Mouse (Mus musculus) hindbrain, embryonic 15.5 days (tissue): Measurements from ENCODE around the gene Gbgt1. TPM values are rescaled to one million over a fixed set of nuclear protein-coding genes. Genes with fewer than 3 reads are reported as not detected.

Experiments
- ATAC-seq: fragments of 200-750 bp; cut with Nextera tagmentation; 2 replicates; pipeline ENCODE4 v1.8.0; 2017; ENCODE audit warnings: low read depth, moderate number of reproducible peaks, moderate TSS enrichment; ENCODE audit not compliant: low FRiP score
- H3K27ac ChIP-seq: fragments of 300-500 bp; sonication (generic); replicated peaks from 2 replicates; pipeline ENCODE4 v1.5.1; 2015; ENCODE audit warnings: mild to moderate bottlenecking, inconsistent platforms
- H3K27me3 ChIP-seq: fragments of 300-500 bp; sonication (generic); 2 replicates; pipeline ENCODE4 v1.6.1; 2015; ENCODE audit warnings: control low read depth, inconsistent platforms
- H3K36me3 ChIP-seq: fragments of 300-500 bp; sonication (generic); 2 replicates; pipeline ENCODE4 v1.6.1; 2015; ENCODE audit warnings: control low read depth, inconsistent platforms
- H3K4me1 ChIP-seq: fragments of 300-500 bp; sonication (generic); replicated peaks from 2 replicates; pipeline ENCODE4 v1.6.1; 2015; ENCODE audit warnings: control low read depth, inconsistent platforms
- H3K4me2 ChIP-seq: fragments of 300-500 bp; sonication (generic); 2 replicates; pipeline ENCODE4 v1.6.1; 2015; ENCODE audit warnings: moderate library complexity, mild to moderate bottlenecking, inconsistent platforms
- H3K4me3 ChIP-seq: fragments of 300-500 bp; sonication (generic); 2 replicates; pipeline ENCODE4 v1.5.1; 2015; ENCODE audit warnings: mild to moderate bottlenecking, inconsistent platforms
- H3K9ac ChIP-seq: fragments of 300-500 bp; sonication (generic); 2 replicates; pipeline ENCODE4 v1.6.1; 2015; ENCODE audit warnings: inconsistent platforms
- H3K9me3 ChIP-seq: fragments of 300-500 bp; sonication (generic); 2 replicates; pipeline ENCODE4 v1.6.1; 2016; ENCODE audit warnings: control low read depth, inconsistent platforms
- WGBS: fragments of 180-500 bp; shearing (Covaris S2); methylation state at CpG from one replicate; pipeline ENCODE4 v1.1.7; 2015; 5-methylcytosine and 5-hydroxymethylcytosine counted together
- polyA plus RNA-seq: library from polyadenylated mRNA; unstranded; fragments of >200 nt; fragmentation: Nextera tagmentation; extraction: Ambion mirVana; gene quantifications from 2 replicates; pipeline ENCODE4 v1.2.1, GENCODE M21; 2015

Gene Gbgt1
- polyA plus RNA-seq, 1 experiment from 2014 or later, result 1.1 TPM

GRCm38 (mm10) chr2:28543894-28544293 lies 47.2 kb downstream of the Gbgt1 start:
- Histone ChIP-seq H3K27ac (no peak overlapping the region), H3K36me3 (peaks cover 63% of the 10 kb centered on the region), H3K4me2 (no peak overlapping the region), H3K9ac (no peak overlapping the region), H3K4me3 (no peak overlapping the region), H3K4me1 (peaks cover 25% of the 10 kb centered on the region), H3K27me3 (no peaks in the 10 kb centered on the region), H3K9me3 (no peaks in the 10 kb centered on the region)
- ATAC-seq, result no peak
- 78% methylated on average over 8 of the region's 8 CpGs for WGBS

GRCm38 (mm10) chr2:28545976-28546375 lies 49.3 kb downstream of the Gbgt1 start:
- no peak for ATAC-seq
- H3K36me3 ChIP-seq, result peaks cover 84% of the 10 kb centered on the region
- no peaks in the 10 kb centered on the region for H3K27me3 ChIP-seq
- H3K9ac ChIP-seq, result no peak overlapping the region
- H3K4me3 ChIP-seq, result no peak overlapping the region
- H3K4me1 ChIP-seq, result 0 out of 2 replicates have a peak, but pooled peaks cover 5% of the 10 kb centered on the region
- H3K27ac ChIP-seq, result peak overlapping the region; percentile 47; the same call in 1 of the 2 replicates
- no peaks in the 10 kb centered on the region for H3K9me3 ChIP-seq
- H3K4me2 ChIP-seq, result no peak overlapping the region

- Histone ChIP-seq H3K27ac (peak overlapping the region; percentile 47; the same call in 1 of the 2 replicates), H3K9me3 (no peaks in the 10 kb centered on the region), H3K27me3 (no peaks in the 10 kb centered on the region), H3K4me1 (0 out of 2 replicates have a peak, but pooled peaks cover 5% of the 10 kb centered on the region), H3K36me3 (peaks cover 89% of the 10 kb centered on the region), H3K9ac (no peak overlapping the region), H3K4me3 (no peak overlapping the region), H3K4me2 (no peak overlapping the region)
- 59% methylated on average over 6 of the region's 6 CpGs for WGBS
- ATAC-seq, result no peak
Measured at GRCm38 (mm10) chr2:28546560-28546959, 49.9 kb downstream of the Gbgt1 start.

GRCm38 (mm10) chr2:28547237-28548172 lies 50.8 kb downstream of the Gbgt1 start:
- no peak overlapping the region for H3K27ac ChIP-seq
- no peaks in the 10 kb centered on the region for H3K27me3 ChIP-seq
- H3K9ac ChIP-seq, result no peak overlapping the region
- no peaks in the 10 kb centered on the region for H3K9me3 ChIP-seq
- H3K36me3 ChIP-seq, result peaks cover 92% of the 10 kb centered on the region
- H3K4me2 ChIP-seq, result no peak overlapping the region
- H3K4me1 ChIP-seq, result 0 out of 2 replicates have a peak, but pooled peaks cover 5% of the 10 kb centered on the region
- H3K4me3 ChIP-seq, result no peak overlapping the region
- 53% methylated on average over 11 of the region's 11 CpGs for WGBS
- 0 out of 2 replicates have a peak, but pooled peaks have one; percentile 28 for ATAC-seq

GRCm38 (mm10) chr2:28549157-28549556 lies 52.5 kb downstream of the Gbgt1 start:
- no peaks in the 10 kb centered on the region for H3K9me3 ChIP-seq
- no peaks in the 10 kb centered on the region for H3K27me3 ChIP-seq
- 0 out of 2 replicates have a peak, but pooled peaks cover 5% of the 10 kb centered on the region for H3K4me1 ChIP-seq
- no peak for ATAC-seq
- 93% methylated on average over 13 of the region's 13 CpGs for WGBS
- no peak overlapping the region for H3K9ac ChIP-seq
- no peak overlapping the region for H3K27ac ChIP-seq
- no peak overlapping the region for H3K4me2 ChIP-seq
- H3K4me3 ChIP-seq, result no peak overlapping the region
- peaks cover 93% of the 10 kb centered on the region for H3K36me3 ChIP-seq

GRCm38 (mm10) chr2:28552301-28552700 lies 55.6 kb downstream of the Gbgt1 start:
- H3K4me3 ChIP-seq, result no peak overlapping the region
- 0 out of 2 replicates have a peak, but pooled peaks cover 4% of the 10 kb centered on the region for H3K4me1 ChIP-seq
- no peak for ATAC-seq
- 91% methylated on average over 5 of the region's 5 CpGs for WGBS
- H3K9ac ChIP-seq, result no peak overlapping the region
- H3K27me3 ChIP-seq, result no peaks in the 10 kb centered on the region
- no peaks in the 10 kb centered on the region for H3K9me3 ChIP-seq
- no peak overlapping the region for H3K27ac ChIP-seq
- H3K36me3 ChIP-seq, result peaks cover 75% of the 10 kb centered on the region
- no peak overlapping the region for H3K4me2 ChIP-seq

Other genes starting within 250 kb of the Gbgt1 start
- gene Ppp1r26, start 50.1 kb upstream of the Gbgt1 start, polyA plus RNA-seq, result 16.3 and 17.4 TPM in 2 replicates
- gene 1700007K13Rik, start 30.6 kb upstream of the Gbgt1 start, polyA plus RNA-seq, result 2.8 and 3.6 TPM in 2 replicates
- gene Mrps2, start 28.8 kb upstream of the Gbgt1 start, polyA plus RNA-seq, result 49.2 and 51.0 TPM in 2 replicates
- 2.6 and 2.7 TPM in 2 replicates for gene Gm10134, start 9.2 kb downstream of the Gbgt1 start, polyA plus RNA-seq
- 90.6 and 93.2 TPM in 2 replicates for gene Ralgds, start 16.2 kb downstream of the Gbgt1 start, polyA plus RNA-seq
- 0.14 and 0.22 TPM in 2 replicates for gene Cel, start 66.5 kb downstream of the Gbgt1 start, polyA plus RNA-seq
- 41.6 and 42.8 TPM in 2 replicates for gene Gtf3c5, start 86.9 kb downstream of the Gbgt1 start, polyA plus RNA-seq
- 0.33 and 0.36 TPM in 2 replicates for gene Gfi1b, start 125.1 kb downstream of the Gbgt1 start, polyA plus RNA-seq
- gene Tsc1, start 144.3 kb downstream of the Gbgt1 start, polyA plus RNA-seq, result 31.7 and 32.4 TPM in 2 replicates
- 2.8 and 3.9 TPM in 2 replicates for gene Spaca9, start 202.8 kb downstream of the Gbgt1 start, polyA plus RNA-seq
- 1.9 and 2.1 TPM in 2 replicates for gene Ak8, start 203.3 kb downstream of the Gbgt1 start, polyA plus RNA-seq